Mouse (Mus musculus) spleen, adult 12 weeks (tissue): Measurements from ENCODE around the gene Osbp2.
"Not testable (repeated sequence)": the region's sequence is repeated elsewhere in the genome, so short reads cannot be mapped to it uniquely, and the experiment has no call there.

ENCODE experiments used
- DNase-seq: peaks from one replicate; pipeline ENCODE4 v3.0.0; 2022; ENCODE audit warnings: low spot score

Osbp2 gene

DNA sequence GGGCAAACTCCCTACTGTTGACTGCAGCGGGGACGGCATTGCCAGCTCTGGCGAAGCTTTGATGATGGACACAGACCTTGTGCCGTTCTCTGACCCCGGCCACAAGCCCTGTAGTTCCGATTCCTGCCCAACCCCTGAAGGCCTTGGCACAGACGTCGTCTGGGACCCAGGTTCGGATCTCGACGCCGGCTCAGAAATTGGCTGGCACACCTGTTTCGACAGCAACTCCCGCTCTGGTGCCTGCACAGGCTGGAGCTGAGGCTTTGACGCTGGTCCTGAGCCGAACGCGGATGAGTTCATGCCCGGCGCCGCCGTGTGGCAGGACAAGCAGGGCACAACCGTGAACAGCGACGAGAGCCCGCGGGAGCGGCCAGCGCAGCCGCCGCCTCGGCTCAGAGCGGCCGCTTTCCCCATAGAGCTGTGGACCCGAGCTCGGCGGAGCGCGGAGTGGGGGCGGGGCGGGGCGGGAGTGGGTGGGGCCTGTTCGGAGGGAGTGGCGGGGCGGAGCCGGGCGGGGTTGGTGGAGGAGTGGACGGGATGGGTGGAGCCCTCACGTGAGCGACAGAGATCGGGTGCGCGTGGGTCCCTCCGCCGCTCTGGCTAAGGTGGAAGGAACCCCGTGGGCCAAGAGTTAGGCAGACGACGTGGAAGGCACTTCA lies at the start of gene Osbp2:
Gene Osbp2, minus strand, starts transcription at position 450 of the 659 bp plus-strand sequence.
- peak; percentile 20 for DNase-seq

DNA sequence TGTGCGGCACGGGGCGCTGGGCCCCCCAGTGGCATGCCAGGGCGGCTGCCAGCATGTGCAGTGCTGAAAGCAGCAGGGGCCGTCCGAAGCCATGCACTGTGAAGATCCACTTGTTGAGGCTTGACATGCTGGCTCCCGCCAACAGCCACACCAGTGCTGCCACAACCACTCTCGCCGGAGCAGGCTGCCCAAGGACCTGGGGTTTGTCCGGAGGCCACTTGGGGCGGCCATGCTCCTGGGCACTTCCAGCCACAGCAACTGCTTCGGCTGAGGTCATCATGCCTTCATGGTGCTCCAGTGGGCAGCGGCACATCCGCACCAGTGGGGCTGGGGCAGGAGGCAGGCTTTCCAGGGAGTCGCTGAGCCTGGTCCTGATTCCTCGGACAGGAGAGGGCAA lies 49.2 kb upstream of the Osbp2 start:
- DNase-seq = no peak

DNA sequence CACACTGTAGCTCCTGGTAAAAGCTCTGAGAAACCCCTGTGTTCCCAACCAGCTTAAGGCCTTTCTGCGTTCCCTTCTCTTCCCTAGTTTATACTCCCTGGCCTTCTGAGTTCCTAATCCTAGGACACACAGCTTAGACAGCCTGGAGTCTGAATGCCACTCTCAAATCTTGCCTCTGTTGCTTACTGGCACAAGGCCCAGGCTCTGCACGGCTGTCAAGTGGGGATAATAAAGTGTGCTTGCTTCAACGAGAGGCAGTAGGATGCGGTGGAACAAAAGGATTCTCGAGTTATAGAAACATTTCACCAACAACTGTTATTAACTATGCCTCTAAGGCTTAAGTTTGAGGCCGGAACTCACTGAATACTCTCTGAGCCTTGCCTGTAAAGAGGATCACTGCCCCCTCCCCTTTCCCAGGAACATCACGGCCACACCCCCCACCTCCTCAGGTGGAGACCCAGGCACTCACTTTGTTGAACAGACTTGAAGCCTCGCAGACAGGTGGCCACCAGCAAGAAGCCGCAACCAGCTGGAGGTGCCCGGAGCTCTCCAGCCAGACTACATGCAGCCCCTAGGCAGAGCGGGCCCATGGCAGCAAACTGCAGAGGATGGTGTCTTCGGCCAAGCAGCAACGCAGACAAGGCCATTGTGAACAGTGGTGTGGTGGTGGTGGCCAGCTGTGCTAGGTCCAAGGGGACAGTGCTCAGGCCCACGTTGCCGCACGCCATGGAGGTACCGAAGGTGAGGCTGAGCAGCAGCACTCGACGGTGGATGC lies 48.6 kb upstream of the Osbp2 start:
- no peak for DNase-seq

DNA sequence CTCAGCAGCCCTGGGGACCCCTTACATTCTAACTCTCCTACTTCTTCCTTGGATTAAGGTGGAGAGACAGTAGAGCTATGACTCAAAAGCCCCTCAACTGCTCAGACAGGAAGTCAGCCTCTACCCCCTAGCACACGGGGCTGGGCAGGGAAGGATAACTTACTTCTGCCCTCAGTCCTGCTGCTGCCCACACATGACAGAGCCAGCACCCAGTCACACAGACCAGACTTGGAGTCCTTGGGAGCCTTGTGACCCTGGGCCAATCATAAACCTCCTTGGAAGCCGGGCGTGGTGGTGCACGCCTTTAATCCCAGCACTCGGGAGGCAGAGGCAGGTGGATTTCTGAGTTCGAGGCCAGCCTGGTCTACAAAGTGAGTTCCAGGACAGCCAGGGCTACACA lies 47.7 kb upstream of the Osbp2 start:
- not testable (repeated sequence) for DNase-seq

DNA sequence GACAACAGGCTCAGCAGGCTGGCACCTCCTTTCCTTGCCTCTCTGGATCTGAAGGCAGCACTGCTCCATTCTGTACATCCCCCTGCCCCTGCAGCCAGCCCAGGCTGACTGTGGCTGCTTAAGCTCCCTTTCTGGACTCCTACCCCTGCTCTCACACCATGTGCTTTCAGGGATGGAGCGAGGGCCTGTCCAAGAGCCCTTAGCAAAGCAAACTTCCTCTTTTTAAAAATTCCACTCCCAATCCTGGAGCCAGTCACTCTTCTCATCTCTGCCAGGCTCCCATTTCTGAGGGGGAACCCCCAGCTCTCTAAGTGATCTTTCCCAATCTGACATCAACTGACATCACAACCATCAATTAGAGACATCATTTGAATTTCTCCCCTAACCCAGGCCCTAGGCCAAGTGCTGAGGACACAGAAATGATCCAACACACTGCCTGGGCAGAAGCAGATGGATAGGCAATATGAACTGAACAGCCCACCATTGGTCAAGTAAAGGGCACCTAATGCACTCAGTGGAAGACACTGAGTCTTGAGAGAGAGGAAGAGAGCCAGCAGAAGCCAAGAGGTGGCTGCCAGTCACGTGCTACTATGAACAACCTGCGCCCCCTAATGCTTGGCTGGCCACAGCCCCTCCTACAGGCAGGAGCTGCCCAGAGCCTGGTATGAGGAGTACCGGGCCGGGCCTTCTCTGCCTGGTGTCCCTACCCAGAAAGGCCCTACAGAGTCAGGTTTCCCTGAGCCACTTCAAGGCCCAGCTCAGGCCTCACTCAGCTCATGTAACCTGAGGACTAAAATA lies 47.0 kb upstream of the Osbp2 start:
- no peak for DNase-seq

DNA sequence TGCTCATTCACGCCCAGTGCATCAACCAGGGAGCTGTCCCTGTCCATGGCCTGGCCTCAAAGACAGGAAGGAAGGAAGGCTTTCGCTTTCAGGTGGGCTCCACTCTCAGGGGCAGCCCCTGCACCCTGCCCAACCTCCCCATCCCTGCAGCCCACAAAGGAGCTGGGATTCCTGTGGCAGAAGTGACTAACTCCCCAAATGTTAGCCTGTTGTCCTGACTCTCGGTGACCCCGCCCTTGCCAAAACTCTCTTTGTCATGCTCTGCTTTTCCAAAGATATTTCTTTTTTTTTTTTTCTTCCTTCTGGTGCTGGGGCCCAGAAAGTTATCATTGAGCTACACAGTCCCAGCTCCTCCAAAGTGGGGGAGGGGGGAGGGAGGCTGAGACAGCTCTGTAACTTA lies 45.5 kb upstream of the Osbp2 start:
- DNase-seq = no peak

DNA sequence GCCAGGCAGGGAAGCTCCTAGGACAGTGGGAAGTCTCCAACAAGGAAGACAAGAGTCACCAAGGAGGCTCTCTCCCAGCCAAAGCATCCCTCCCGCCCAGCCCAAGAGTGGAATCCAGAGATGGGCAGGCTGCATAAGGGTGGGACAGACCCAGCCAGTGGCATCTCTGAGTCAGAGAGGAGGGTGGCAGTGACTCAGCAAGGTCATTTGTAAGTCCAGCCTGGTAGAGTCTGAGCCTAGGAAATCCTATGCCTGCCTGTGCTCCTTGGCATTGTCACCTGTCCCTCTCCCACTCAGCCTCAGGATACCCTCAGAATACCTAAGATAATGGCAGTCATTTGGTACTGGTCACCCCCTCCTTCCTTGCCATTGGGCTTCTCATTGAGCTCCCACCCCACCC lies 41.7 kb upstream of the Osbp2 start:
- no peak for DNase-seq

DNA sequence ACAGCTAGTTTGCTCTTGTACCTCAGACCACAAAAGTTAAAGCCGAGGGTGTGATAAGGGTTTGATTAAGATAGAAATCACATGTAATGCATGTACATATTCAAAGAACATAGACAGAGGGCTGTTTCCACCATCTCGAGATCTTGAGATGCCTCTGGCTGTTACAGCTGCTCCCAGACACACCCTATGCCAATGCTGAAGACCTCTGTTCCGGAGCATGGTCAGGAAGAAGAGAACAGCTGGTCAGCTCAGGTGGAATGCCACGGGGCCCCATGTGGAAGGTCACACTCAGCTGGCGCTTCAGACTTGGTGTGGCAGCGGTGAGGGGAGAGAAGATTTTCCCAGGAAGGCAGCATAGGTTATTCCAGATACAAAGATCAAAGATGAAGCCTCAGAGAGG lies 41.0 kb upstream of the Osbp2 start:
- DNase-seq = no peak

DNA sequence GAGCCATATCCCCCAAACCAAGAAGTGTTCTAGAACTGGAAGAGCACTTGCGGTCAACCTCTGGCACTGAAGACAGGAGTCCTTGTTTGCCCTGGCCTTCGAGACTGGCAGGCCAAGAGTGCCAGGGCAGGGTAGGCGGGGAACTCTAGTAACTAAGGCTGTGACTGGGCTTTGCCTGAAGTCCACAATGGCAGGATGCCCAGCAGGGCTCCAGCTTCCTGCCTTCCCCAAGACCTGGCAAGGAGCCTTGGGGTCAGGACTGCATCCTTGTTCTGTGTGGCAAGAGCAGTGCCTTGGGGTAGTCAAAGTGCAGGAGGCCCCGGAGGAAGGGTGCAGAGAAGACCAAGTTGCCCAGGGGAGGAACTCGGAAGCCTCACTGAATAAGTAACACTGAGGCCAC lies 39.3 kb upstream of the Osbp2 start:
- no peak for DNase-seq

DNA sequence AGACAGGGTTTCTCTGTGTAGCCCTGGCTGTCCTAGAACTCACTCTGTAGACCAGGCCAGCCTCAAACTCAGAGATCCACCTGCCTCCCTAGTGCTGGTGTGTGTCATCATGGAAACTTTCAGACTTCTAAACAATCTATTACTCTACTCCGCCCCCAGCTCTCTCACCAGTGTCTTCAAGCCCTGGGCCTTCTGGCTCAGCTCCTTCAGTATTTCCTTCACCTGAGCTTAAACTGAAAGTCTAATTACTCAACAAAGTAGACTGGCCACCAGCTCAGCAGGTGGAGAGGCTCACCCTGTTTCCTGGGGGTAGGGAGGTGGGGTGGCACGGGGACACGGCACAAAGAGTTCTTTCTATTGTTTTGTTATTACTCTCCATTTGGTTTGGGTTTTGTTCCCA lies 38.8 kb upstream of the Osbp2 start:
- no peak for DNase-seq

DNA sequence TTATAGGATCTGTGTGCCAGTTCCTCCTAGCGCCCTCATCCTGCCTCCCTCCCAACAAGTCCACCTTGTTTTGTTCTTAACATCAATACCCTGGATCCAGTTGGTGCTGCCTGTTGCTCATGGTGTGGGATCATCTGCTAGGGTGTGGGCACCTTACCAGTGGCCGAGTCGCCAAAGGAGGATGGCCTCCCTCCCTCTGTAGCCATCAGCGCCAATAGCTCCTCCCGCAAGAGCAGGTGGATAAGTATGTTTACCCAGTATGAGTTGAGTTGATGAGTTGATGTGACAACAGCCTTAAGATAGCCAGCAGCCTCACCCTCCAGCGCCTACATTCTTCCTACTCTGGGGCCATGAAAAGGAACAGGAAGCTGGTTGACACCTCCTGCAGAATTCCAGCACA lies 36.6 kb upstream of the Osbp2 start:
- no peak for DNase-seq

DNA sequence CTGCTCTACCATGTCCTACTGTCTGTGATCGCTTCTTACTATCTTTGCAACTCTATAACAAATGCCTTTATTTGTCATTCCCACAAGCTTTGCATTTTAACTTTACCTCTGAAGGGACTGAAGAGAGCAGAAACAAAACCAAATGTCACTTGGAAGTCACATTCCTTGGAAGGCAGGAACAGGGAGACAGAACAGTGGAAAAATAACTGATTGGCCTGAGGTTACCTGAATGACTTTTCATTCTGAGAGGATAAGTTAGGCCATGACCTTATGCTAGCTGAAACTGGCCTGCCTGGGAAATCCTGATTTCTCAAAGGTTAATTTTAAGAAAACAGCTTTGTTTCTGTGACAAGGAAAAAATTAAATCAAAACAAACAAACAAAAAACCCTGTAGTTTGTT lies 32.2 kb upstream of the Osbp2 start:
- no peak for DNase-seq

DNA sequence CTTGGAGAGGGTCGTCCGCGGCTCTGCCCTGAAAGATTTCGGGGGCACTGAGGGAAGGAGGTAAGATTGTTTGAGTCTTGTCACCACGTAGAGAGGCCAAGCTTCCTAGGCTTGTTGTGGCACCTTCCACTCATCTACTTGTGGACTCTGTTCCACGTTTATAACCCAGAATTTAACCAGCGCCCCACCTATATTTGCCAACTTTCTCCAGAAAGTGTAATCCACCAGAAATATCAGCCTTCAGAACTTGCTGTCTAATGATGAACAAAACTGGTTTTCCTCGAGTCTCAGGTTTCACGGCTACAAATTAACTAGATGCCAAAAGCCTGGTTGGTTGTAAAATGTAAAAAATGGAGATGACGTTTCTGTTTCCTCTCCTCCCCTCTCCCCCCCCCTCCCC lies 31.8 kb upstream of the Osbp2 start:
- no peak for DNase-seq

DNA sequence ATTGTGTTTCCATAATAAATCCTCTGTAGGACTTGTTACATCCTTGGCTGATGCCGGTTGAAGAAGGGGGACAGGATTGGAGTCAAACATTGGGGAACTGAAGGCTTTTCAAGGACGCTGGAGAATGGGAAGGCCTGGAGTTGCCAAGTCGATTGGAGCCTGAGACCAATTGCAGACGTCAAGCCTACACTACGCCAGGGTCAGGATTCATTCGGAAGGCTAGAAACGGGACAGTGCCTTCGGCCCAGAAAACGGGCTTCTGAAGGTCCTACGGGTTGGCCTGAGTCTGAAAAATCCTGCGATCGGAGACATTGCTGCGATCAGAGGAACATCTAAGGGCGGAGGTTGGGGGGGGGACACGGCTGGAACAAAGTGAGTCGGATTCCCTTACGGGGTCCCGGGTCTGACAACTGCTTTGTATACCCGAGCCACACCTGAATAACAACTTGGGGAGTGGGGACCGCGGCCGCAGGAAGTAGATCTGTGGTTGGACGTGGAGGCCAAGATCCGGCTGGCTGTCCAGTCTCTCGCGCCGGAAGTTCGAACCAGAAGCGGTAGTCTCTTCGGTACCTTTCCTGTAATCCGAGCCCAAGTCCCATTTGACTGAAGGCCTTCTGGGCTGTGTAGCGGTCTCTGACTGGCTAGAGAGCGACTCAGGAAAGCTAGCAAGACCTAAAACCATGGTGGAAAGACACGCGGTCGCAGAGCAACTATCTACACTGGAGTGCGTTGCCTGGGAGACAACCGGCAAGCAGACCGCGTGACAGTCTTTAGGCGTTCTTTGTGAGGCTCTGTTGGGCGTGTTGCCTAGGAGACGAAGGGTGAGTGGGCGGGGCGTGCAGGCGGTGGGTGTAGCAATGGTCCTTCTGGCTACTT lies 30.9 kb upstream of the Osbp2 start, which contains the start of the genes 4921536K21Rik and Dusp18:
Gene 4921536K21Rik, minus strand, starts transcription at position 693 of the 876 bp plus-strand sequence.
Gene Dusp18, plus strand, starts transcription at position 835 of the 876 bp plus-strand sequence.
- peak; percentile 69 for DNase-seq

DNA sequence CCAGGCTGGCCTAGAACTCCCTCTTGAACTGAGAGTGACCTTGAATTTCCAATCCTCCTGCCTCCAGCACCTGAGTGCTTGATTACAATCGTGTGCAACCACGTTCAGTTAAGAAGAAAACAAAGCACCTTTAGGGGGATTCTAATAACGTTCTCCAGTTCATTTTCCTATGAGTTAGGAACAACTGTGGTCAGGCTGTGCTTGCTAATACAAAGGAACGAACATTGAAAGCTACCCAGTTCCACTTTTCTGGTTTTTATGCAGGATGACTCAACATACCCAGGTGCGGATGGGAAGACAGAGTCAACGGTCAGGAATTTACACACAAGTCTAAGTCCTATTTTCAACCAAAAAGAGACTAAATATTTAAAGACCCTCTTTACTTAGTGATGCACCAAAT lies 30.3 kb upstream of the Osbp2 start:
- DNase-seq = no peak

DNA sequence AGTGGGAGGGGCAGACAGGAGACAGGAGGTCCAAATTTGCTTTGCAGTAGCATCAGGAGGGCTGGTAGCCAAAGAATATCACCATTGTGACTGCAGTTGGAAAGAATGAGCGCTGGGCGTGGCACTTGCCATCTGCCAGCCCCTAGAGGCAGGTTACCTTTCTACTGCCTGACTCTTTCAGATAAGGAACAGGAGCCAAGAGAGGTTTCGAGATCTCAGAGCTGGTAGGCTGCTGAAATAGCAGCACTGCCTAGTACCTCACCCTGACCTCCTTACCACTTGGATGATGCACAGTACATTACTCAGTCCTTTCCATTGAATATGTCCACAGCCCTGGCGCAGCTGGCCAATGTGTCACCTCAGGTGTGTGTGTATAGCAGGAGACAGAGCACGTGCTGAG lies 23.6 kb upstream of the Osbp2 start:
- no peak for DNase-seq

DNA sequence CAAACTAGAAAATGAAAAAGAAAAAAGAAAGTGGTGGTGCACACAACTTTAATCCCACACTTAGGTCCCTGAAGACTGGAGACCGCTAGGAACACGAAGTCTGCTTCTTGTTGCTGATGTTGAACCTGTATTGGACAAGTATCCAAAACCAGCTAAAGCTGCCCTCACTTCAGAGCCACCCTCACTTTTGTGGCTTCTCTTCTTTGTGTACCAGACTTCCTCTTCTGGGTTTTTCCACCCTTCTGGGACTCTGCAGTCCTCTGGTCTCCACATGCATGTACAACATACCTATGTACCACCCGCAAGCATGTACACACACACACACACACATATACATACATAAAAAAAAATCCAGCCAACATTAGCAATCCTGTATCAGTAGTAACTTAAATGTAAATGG lies 20.0 kb upstream of the Osbp2 start:
- no peak for DNase-seq

DNA sequence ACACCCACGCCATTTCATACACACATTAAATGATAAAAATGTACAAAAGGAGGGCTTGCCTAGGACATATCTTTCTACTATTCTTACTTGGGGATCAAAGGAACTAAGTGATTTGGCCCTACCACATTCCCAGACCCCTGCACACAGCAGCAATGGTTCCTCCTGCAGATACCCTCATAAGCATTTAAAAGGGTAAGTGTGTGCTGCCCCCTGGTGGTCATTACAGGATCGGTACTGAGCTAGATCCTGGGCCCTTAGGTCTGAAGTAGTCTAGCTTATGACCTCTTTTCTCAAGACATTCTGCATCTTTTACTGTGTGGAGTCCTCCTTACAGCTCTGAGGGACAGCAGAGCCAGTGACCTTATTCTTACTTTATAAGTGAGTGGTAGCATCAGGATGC lies 16.1 kb upstream of the Osbp2 start:
- DNase-seq = peak; percentile 30

DNA sequence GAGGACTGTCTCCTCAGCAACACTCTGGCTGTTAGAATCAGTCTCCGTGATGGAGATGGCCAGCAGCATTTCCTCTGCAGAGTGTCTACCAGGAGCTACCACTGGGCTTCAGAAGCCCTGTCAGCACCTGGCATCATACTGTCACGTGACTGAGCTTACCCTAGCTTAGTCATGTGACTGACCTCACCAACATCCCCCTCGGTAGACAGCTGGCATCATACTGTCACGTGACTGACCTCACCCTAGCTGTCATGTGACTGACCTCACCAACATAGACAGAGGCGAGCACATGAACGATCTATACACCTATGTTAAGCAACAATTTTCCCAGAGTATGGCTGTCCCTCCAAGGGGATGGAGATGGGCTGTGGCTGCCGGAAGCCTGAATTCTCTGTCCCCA lies 15.0 kb upstream of the Osbp2 start:
- no peak for DNase-seq

DNA sequence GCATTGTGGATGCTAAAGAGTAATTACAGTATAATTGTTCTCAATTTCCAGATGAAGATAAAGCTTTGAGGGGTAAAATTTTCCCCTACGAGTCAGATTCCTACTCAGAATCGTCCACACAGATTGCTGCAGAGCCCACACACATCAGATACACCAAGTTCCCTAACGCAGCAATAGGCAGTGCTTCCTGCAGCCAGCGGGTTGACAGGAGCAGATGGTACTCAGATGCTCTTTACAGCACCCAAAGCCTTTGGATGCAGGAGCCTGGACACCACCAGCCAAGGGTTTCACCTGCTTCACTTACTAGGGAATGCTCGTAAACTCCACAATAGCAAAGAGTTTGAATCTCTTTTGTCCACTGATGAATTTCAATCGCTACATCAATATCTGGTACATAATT lies 12.7 kb upstream of the Osbp2 start:
- DNase-seq = no peak

DNA sequence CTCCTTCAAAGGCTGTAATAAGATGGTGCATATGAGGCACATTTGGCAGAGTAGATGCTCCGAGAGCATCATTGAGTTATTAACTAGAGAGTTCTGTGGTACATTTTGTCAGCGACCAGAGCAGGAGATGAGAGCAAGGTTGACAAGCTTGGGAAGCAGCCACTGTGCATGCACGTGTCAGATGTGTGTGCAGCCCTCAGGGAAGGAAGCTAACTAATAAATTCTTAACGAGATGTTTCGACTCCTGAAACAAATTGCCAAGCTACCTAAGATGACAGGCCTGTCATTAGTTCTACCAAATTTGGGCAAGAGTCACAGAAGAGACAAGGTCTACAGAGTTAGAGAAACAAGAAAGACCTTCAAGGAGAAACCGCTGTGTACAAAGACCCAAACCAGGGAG lies 640 bp upstream of the Osbp2 start:
- no peak for DNase-seq
